Mouse (Mus musculus) limb, embryonic 15.5 days (tissue): ENCODE measurements at regions not wholly inside any gene's neighbourhood (a gene's known extent, or its start where the extent isn't known, plus 50 kb on each side); places are given as distances from the start of the nearest gene placed in this dataset.
A peak's percentile ranks its signal among the peaks of the same experiment; 100 is the strongest.

ENCODE experiments used
- ATAC-seq: fragments of 200-750 bp; cut with Nextera tagmentation; 2 replicates; pipeline ENCODE4 v1.8.0; 2017; ENCODE audit warnings: low read depth, moderate TSS enrichment; ENCODE audit not compliant: insufficient number of reproducible peaks, low FRiP score, low TSS enrichment
- H3K27ac ChIP-seq: fragments of 300-500 bp; sonication (generic); 2 replicates; pipeline ENCODE4 v1.5.1; 2015; ENCODE audit warnings: moderate library complexity, mild to moderate bottlenecking, inconsistent platforms
- H3K27me3 ChIP-seq: fragments of 300-500 bp; sonication (generic); 2 replicates; pipeline ENCODE4 v1.6.1; 2015; ENCODE audit warnings: inconsistent platforms
- H3K36me3 ChIP-seq: fragments of 300-500 bp; sonication (generic); 2 replicates; pipeline ENCODE4 v1.6.1; 2015; ENCODE audit warnings: inconsistent platforms
- H3K4me1 ChIP-seq: fragments of 300-500 bp; sonication (generic); 2 replicates; pipeline ENCODE4 v1.6.1; 2015; ENCODE audit warnings: inconsistent platforms
- H3K4me2 ChIP-seq: fragments of 300-500 bp; sonication (generic); 2 replicates; pipeline ENCODE4 v1.6.1; 2015; ENCODE audit warnings: mild to moderate bottlenecking, inconsistent platforms
- H3K4me3 ChIP-seq: fragments of 300-500 bp; sonication (generic); 2 replicates; pipeline ENCODE4 v1.5.1; 2015; ENCODE audit warnings: mild to moderate bottlenecking, inconsistent platforms
- H3K9ac ChIP-seq: fragments of 300-500 bp; sonication (generic); 2 replicates; pipeline ENCODE4 v1.6.1; 2015; ENCODE audit warnings: inconsistent platforms
- H3K9me3 ChIP-seq: fragments of 300-500 bp; sonication (generic); 2 replicates; pipeline ENCODE4 v1.6.1; 2016; ENCODE audit warnings: inconsistent platforms
- WGBS: fragments of 180-500 bp; shearing (Covaris S2); methylation state at CpG from one replicate; pipeline ENCODE4 v1.1.7; 2015; 5-methylcytosine and 5-hydroxymethylcytosine counted together

DNA sequence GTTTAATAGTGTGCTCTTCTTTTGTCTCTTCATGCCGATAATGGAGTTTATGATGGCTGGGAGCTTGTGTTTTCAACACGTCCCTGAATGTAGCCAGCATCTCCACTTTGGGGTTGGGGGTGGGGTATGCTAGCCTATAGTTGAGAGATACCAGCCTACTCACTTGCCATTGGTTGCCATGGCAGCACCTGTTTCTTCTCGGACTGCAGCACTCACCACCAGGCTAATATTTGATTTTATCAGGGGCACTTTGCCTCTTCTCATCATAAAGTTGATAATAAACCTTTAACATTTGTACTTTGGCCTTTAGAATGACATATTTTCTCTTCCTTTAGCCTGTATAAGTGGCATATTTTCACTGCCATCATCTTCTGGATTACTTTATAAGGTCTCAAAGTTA is 168.9 kb upstream of the Rasgrp1 start:
- H3K9me3 ChIP-seq = no peaks in the 10 kb centered on the region
- 76% methylated on average over 3 of the region's 3 CpGs for WGBS
- H3K27me3 ChIP-seq = no peaks in the 10 kb centered on the region
- no peak overlapping the region for H3K4me3 ChIP-seq
- ATAC-seq = no peak
- no peak overlapping the region for H3K27ac ChIP-seq
- H3K9ac ChIP-seq = no peak overlapping the region
- no peaks in the 10 kb centered on the region for H3K36me3 ChIP-seq
- H3K4me2 ChIP-seq = no peak overlapping the region
- no peaks in the 10 kb centered on the region for H3K4me1 ChIP-seq

DNA sequence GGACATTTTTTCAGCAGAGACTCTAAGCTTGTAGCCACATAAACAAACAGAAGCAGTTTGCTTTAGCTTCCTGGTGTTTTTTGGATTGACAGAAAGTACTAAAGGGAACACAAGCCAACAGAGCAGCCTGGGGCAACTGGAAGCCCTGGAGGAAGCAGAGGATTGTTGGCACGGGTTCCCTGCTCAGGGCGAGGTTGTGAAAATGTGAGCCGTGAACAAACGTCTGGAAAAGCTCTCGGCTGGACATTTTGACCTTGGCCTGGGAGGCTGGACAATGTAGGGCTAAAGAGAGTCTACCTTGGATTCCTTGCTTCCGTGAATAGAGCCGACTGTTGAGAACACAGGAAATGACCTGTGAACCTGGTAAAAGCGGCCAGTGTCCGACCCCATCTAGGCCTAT is 169.8 kb upstream of the Rasgrp1 start:
- H3K4me2 ChIP-seq = no peak overlapping the region
- H3K4me3 ChIP-seq = no peak overlapping the region
- no peaks in the 10 kb centered on the region for H3K9me3 ChIP-seq
- no peaks in the 10 kb centered on the region for H3K4me1 ChIP-seq
- H3K27ac ChIP-seq = no peak overlapping the region
- H3K36me3 ChIP-seq = no peaks in the 10 kb centered on the region
- H3K9ac ChIP-seq = no peak overlapping the region
- ATAC-seq = no peak
- H3K27me3 ChIP-seq = no peaks in the 10 kb centered on the region
- 51% methylated on average over 9 of the region's 9 CpGs for WGBS

DNA sequence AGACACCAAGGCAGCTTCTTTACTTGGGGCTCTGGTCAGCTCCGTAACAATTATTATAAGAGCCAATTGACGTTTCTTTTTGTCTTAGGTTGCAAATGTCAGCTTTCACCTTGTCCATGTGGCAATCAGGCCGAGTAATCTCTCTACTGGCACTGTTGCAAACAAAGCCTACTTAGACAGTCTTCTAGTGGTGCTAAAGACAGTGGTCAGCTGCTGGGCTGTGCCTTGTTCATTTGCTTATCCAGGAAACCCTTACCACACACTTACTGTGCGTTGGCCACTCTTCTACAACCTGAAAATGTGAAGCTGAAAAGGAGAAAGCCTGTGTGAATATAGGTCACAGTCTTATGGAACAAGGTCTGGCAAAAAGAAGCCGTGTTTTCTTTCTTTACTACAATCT is 181.6 kb upstream of the Rasgrp1 start:
- H3K36me3 ChIP-seq = no peaks in the 10 kb centered on the region
- no peak overlapping the region for H3K27ac ChIP-seq
- ATAC-seq = no peak
- H3K9ac ChIP-seq = no peak overlapping the region
- no peak overlapping the region for H3K4me3 ChIP-seq
- no peaks in the 10 kb centered on the region for H3K9me3 ChIP-seq
- H3K4me2 ChIP-seq = no peak overlapping the region
- no peaks in the 10 kb centered on the region for H3K4me1 ChIP-seq
- WGBS = 81% methylated on average over 5 of the region's 5 CpGs
- no peaks in the 10 kb centered on the region for H3K27me3 ChIP-seq

DNA sequence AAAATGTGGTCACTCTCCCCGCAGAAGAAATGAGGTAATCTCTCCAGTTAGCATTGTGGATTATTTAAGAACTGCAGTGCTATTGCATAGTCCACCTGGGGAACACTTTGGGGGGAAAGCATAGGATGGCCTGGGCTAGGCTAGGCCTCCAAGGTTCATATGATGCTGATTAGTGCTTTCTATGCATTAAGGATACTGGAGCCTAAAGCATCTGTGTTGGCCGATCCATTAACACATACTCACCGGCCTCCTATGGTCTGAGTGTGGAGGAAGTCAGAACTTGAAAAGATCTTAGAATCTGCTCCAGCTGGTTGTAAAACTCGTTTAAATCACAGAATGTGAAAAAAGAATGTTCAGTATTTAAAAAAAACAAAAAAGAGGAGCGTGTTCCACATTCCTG is 196.1 kb upstream of the Rasgrp1 start:
- Histone ChIP-seq H3K27ac (no peak overlapping the region), H3K9ac (no peak overlapping the region), H3K4me3 (no peak overlapping the region), H3K36me3 (no peaks in the 10 kb centered on the region), H3K4me1 (peaks cover 14% of the 10 kb centered on the region; the same call in 1 of the 2 replicates), H3K9me3 (no peaks in the 10 kb centered on the region), H3K27me3 (no peaks in the 10 kb centered on the region), H3K4me2 (no peak overlapping the region)
- ATAC-seq = no peak
- WGBS = 30% methylated on average over 5 of the region's 5 CpGs

DNA sequence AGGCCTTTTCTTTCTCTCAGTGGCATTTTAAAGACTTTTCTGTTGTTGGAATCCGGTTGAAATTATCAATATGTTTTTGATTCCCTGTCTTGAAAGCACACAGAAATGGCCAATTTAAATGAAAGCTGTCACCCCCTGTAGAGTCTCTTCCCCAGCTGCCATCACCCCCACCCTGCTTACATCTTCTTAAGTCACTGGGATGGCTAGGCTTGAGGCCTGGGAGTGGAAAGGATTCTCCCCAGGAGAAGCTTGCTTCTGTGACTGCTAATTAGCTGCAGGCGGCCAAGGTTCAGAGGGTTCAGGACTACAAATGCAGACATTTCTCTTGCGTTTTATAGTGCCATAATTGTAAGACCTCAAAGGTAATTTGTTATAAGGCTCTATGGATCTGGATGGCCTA is 196.5 kb upstream of the Rasgrp1 start:
- H3K27ac ChIP-seq = no peak overlapping the region
- no peak overlapping the region for H3K4me3 ChIP-seq
- H3K9me3 ChIP-seq = no peaks in the 10 kb centered on the region
- H3K27me3 ChIP-seq = no peaks in the 10 kb centered on the region
- no peak overlapping the region for H3K9ac ChIP-seq
- H3K4me2 ChIP-seq = no peak overlapping the region
- 42% methylated on average over 3 of the region's 3 CpGs for WGBS
- ATAC-seq = no peak
- H3K36me3 ChIP-seq = no peaks in the 10 kb centered on the region
- peaks cover 14% of the 10 kb centered on the region; the same call in 1 of the 2 replicates for H3K4me1 ChIP-seq

DNA sequence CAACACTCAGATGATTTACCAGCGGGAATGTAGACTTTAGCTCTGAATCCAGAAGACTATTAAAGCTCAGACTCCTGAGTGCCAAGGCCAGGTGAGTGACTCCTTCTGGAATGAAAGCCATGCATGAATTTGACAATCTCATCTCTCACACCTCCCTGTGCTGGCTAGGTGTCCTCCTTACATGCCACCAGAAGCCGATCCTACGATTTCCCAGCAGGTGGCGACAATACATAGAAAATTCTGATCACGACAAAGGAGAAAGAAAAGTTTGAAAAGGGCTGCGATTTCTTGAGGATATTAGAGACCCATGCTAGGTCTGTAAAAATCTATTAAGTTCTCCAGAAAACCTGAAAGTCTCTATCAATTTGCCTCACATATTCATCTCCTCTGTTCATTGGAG is 198.7 kb upstream of the Rasgrp1 start:
- Histone ChIP-seq H3K4me3 (no peak overlapping the region), H3K4me1 (peaks cover 14% of the 10 kb centered on the region; the same call in 1 of the 2 replicates), H3K4me2 (no peak overlapping the region), H3K36me3 (no peaks in the 10 kb centered on the region), H3K9ac (no peak overlapping the region), H3K27ac (no peak overlapping the region), H3K27me3 (no peaks in the 10 kb centered on the region), H3K9me3 (no peaks in the 10 kb centered on the region)
- ATAC-seq = 0 out of 2 replicates have a peak, but pooled peaks have one; percentile 63
- WGBS = 6% methylated on average over 6 of the region's 6 CpGs

DNA sequence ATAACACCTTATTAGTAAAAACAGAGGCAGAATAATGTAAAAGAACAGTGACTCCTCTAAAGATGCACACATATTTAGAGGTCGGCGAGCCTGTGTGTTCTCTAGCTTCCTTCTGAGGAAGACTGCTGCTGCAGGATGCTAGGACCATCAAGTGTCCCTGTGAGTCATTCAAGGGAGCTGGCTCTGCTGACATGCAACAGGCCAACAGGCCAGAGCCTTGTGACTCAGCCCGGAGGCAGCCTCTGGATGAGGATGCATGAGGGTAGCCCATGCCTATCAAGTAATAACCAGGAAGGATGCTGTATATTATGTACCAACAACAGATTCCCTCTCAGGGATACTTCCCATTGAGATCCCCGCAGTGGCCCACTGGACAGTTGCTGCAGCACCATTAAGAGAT is 199.5 kb upstream of the Rasgrp1 start:
- H3K27ac ChIP-seq = no peak overlapping the region
- no peak overlapping the region for H3K9ac ChIP-seq
- no peaks in the 10 kb centered on the region for H3K9me3 ChIP-seq
- H3K27me3 ChIP-seq = no peaks in the 10 kb centered on the region
- no peak overlapping the region for H3K4me3 ChIP-seq
- H3K4me2 ChIP-seq = no peak overlapping the region
- peaks cover 14% of the 10 kb centered on the region; the same call in 1 of the 2 replicates for H3K4me1 ChIP-seq
- no peaks in the 10 kb centered on the region for H3K36me3 ChIP-seq
- 72% methylated on average over 4 of the region's 4 CpGs for WGBS
- ATAC-seq = no peak

DNA sequence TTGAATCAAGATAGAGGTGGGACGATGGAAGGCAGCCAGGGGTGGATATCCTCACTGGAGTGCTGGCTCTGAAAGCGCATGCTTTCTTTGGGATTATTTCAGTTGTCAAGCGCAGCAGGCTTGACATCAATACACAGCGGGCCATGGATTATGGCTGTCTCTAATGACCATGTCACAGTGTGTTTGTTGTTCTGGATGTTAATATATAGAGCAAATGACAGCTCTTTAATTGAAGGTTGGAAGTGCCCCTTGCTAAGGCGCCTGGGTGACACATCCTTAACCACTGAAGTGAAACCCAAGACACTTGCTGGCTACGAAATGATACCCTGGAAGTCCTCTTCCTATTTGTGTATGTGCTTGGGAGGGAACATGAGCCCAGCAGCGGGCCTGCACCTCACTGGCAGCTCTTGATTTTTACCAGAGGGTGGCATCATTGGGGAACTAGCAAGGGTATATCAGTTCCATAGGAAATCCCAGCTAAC is 200.5 kb upstream of the Rasgrp1 start:
- no peak overlapping the region for H3K4me3 ChIP-seq
- 74% methylated on average over 7 of the region's 7 CpGs for WGBS
- H3K27me3 ChIP-seq = no peaks in the 10 kb centered on the region
- H3K9ac ChIP-seq = no peak overlapping the region
- H3K4me1 ChIP-seq = peaks cover 14% of the 10 kb centered on the region; the same call in 1 of the 2 replicates
- H3K36me3 ChIP-seq = no peaks in the 10 kb centered on the region
- no peaks in the 10 kb centered on the region for H3K9me3 ChIP-seq
- H3K4me2 ChIP-seq = no peak overlapping the region
- H3K27ac ChIP-seq = no peak overlapping the region
- no peak for ATAC-seq

DNA sequence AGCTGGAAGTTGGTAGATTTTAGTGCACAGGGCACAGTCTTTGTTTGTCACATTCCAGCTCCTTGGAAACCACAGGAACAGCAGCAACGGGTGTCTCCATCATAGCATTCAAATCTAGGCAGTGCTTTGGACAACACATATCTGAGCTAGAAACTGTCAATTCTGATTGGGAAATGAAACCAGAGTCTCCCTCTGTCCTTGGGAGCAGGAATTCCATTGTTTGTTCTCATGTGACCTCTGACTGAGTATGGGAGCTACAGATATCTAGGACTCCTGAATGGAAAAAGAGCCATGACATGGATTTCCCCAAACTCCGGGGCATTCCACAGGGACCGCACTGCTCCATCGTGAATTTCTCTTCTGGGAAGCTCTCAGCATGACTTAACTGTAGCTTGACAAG is 205.5 kb upstream of the Rasgrp1 start:
- no peaks in the 10 kb centered on the region for H3K27me3 ChIP-seq
- H3K4me3 ChIP-seq = no peak overlapping the region
- WGBS = 79% methylated on average over 4 of the region's 4 CpGs
- H3K36me3 ChIP-seq = no peaks in the 10 kb centered on the region
- no peaks in the 10 kb centered on the region for H3K9me3 ChIP-seq
- no peak overlapping the region for H3K4me2 ChIP-seq
- no peak overlapping the region for H3K27ac ChIP-seq
- ATAC-seq = no peak
- H3K4me1 ChIP-seq = no peaks in the 10 kb centered on the region; the same call in 1 of the 2 replicates
- H3K9ac ChIP-seq = no peak overlapping the region

DNA sequence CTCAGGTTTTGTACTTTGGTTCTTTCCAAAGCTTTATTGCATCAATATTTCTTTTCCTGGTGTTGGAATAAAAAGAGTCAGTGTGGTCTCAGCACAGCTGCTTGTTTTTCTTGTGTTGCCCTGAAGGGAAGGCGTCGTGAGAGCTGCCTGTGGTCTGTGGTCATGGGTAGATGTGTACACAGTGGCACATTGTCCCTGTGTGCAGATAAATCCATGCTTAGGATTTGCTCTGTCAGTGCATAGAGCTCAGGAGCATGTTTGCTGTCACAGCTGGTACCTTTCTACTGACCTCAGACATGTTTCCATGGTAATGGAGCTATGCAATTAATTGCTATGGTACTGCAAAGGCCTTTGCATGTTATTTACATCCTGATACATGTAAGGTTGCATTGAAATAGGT is 213.5 kb upstream of the Rasgrp1 start:
- Histone ChIP-seq H3K4me2 (no peak overlapping the region), H3K27me3 (no peaks in the 10 kb centered on the region), H3K36me3 (no peaks in the 10 kb centered on the region), H3K9me3 (no peaks in the 10 kb centered on the region), H3K27ac (no peak overlapping the region), H3K4me1 (no peaks in the 10 kb centered on the region), H3K9ac (no peak overlapping the region), H3K4me3 (no peak overlapping the region)
- 47% methylated on average over 2 of the region's 2 CpGs for WGBS
- 0 out of 2 replicates have a peak, but pooled peaks have one; percentile 35 for ATAC-seq

DNA sequence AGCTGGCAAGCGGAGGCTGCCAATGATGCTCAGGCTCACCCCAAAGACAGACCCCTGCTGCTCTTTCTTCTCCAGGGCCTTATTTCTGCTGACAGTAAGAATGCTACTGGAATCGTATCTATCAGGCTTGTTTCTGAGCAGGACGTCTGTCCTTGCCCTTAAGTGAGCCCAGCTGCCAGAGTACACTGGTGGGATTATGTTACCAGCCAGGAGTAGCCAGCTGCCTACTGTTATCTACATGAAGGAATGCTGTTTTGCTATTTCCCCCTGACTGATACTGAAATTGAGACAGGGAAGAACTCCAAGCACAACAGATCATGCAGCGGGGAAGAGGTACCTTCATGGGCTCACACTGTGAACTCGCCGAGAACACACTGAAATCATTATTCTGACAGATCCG is 228.2 kb upstream of the Rasgrp1 start:
- no peaks in the 10 kb centered on the region for H3K36me3 ChIP-seq
- no peaks in the 10 kb centered on the region for H3K9me3 ChIP-seq
- 0 out of 2 replicates have a peak, but pooled peaks cover 6% of the 10 kb centered on the region for H3K4me1 ChIP-seq
- no peak for ATAC-seq
- no peak overlapping the region for H3K4me2 ChIP-seq
- no peak overlapping the region for H3K27ac ChIP-seq
- H3K27me3 ChIP-seq = no peaks in the 10 kb centered on the region
- WGBS = 54% methylated on average over 7 of the region's 7 CpGs
- no peak overlapping the region for H3K4me3 ChIP-seq
- H3K9ac ChIP-seq = no peak overlapping the region

DNA sequence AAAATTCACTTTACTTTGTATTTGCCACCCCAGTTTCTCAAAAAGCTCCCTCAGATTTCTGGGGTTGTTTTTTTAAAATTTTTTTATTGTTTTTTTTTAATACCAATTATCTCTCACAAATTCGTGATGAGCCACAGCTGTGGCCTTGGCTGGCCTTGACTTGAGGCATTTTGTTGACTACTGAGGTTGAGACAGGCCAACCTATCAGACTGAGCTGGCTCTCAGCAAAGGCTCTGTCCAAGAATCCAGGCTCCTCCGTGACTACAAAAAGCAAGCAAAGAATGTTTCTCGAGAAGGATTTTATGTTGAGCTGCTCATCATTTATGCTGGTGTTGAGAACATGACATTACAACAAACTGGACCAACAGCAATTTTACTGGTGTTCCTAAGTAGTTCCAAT is 244.6 kb upstream of the Rasgrp1 start:
- Histone ChIP-seq H3K9me3 (no peaks in the 10 kb centered on the region), H3K4me3 (no peak overlapping the region), H3K27ac (no peak overlapping the region), H3K4me1 (peaks cover 16% of the 10 kb centered on the region), H3K36me3 (no peaks in the 10 kb centered on the region), H3K9ac (no peak overlapping the region), H3K4me2 (no peak overlapping the region), H3K27me3 (peaks cover 6% of the 10 kb centered on the region; the same call in 1 of the 2 replicates)
- ATAC-seq = no peak
- 63% methylated on average over 3 of the region's 3 CpGs for WGBS

DNA sequence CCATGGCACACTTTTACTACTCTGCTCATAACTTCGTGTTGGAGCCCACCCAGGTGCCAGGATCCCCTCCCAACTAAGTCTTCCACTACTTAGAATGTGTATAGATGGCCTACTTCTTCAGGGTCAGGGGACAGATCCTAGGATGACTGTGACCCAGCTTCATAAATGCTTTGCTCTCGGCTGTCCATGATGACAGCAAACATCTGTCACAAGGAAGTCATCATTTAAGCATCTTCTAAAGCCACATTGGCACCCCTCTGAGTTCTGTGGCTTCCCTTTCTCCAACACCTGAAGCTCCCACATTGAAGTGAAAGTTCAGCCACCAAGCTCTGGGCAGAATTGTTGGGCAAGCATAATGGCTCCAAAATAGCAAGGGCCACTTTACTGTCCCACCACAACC is 252.2 kb upstream of the Rasgrp1 start:
- H3K9me3 ChIP-seq = no peaks in the 10 kb centered on the region
- H3K4me1 ChIP-seq = peaks cover 17% of the 10 kb centered on the region
- H3K9ac ChIP-seq = no peak overlapping the region
- ATAC-seq = no peak
- peaks cover 6% of the 10 kb centered on the region; the same call in 1 of the 2 replicates for H3K27me3 ChIP-seq
- no peak overlapping the region for H3K4me2 ChIP-seq
- 53% methylated on average over 2 of the region's 2 CpGs for WGBS
- H3K4me3 ChIP-seq = no peak overlapping the region
- no peak overlapping the region for H3K27ac ChIP-seq
- no peaks in the 10 kb centered on the region for H3K36me3 ChIP-seq
